ENCODE assay signal across 8 mouse cellular contexts in genomic region chr10:127694636-127695035, GRCm38 (mm10). TPM values are rescaled to one million over a fixed set of nuclear protein-coding genes. Genes with fewer than 3 reads are reported as not detected.
A peak's percentile ranks its signal among the peaks of the same experiment; 100 is the strongest.
DNase-seq lines count a peak whose midpoint lies in the region; ATAC-seq lines count a peak whose summit lies in the region.

No protein-coding gene starts in this region.

- no peaks in the 10 kb centered on the region for H3K4me1 ChIP-seq in hindbrain, embryonic 14.5 days (replicated peaks; ENCODE audit: control insufficient read depth, insufficient read depth, low read length)
- no peaks in the 10 kb centered on the region for H3K4me1 ChIP-seq in hindbrain, embryonic 12.5 days
- H3K4me1 ChIP-seq in intestine, embryonic 14.5 days (replicated peaks; ENCODE audit: control insufficient read depth, insufficient read depth, low read length), result no peaks in the 10 kb centered on the region

- no peak for ATAC-seq in hindbrain, embryonic 14.5 days (ENCODE audit: low FRiP score)
- ATAC-seq in hindbrain, embryonic 12.5 days (ENCODE audit: low FRiP score), result no peak
- 0 out of 2 replicates have a peak, but pooled peaks have one; percentile 40 for ATAC-seq in intestine, embryonic 14.5 days (replicated peaks; ENCODE audit: low FRiP score, low TSS enrichment, low read depth)

- H3K27ac ChIP-seq in hindbrain, embryonic 14.5 days, result no peak overlapping the region
- H3K27ac ChIP-seq in hindbrain, embryonic 12.5 days, result no peak overlapping the region
- no peak overlapping the region for H3K27ac ChIP-seq in intestine, embryonic 14.5 days (ENCODE audit: low read depth)

- H3K4me3 ChIP-seq in hindbrain, embryonic 14.5 days (replicated peaks; ENCODE audit: low read length), result no peak overlapping the region
- H3K4me3 ChIP-seq in hindbrain, embryonic 12.5 days, result no peak overlapping the region
- no peak overlapping the region for H3K4me3 ChIP-seq in intestine, embryonic 14.5 days (ENCODE audit: low read depth, low read length)

- no peak overlapping the region for H3K4me2 ChIP-seq in hindbrain, embryonic 14.5 days (replicated peaks)
- H3K4me2 ChIP-seq in hindbrain, embryonic 12.5 days (replicated peaks), result no peak overlapping the region
- H3K4me2 ChIP-seq in intestine, embryonic 14.5 days (ENCODE audit: low read length), result no peak overlapping the region

- no peak overlapping the region for H3K9ac ChIP-seq in hindbrain, embryonic 14.5 days
- H3K9ac ChIP-seq in hindbrain, embryonic 12.5 days, result no peak overlapping the region
- H3K9ac ChIP-seq in intestine, embryonic 14.5 days (ENCODE audit: low read length), result no peak overlapping the region

- no peaks in the 10 kb centered on the region for H3K9me3 ChIP-seq in hindbrain, embryonic 14.5 days (ENCODE audit: control insufficient read depth, low read length)
- H3K9me3 ChIP-seq in hindbrain, embryonic 12.5 days (replicated peaks), result no peaks in the 10 kb centered on the region
- H3K9me3 ChIP-seq in intestine, embryonic 14.5 days (ENCODE audit: control insufficient read depth, low read length), result no peaks in the 10 kb centered on the region

- DNase-seq in hindbrain, embryonic 14.5 days (ENCODE audit: low spot score), result peak; percentile 66
- DNase-seq in A20 (ENCODE audit: low read depth, low spot score), result peak; percentile 41
- peak; percentile 15 for DNase-seq in Muller cell, postnatal 12 days (ENCODE audit: inconsistent ontology term)
- DNase-seq in intestine, embryonic 14.5 days (ENCODE audit: low spot score), result no peak
- peak; percentile 54 for DNase-seq in splenic B cell, adult 2 months (ENCODE audit: low read depth, low spot score)
- DNase-seq in neural tube, embryonic 10.5 days (ENCODE audit: extremely low spot score, low spot score), result no peak
- DNase-seq in ovary, postnatal 14 days (ENCODE audit: low spot score), result no peak

- peaks cover 34% of the 10 kb centered on the region for H3K36me3 ChIP-seq in hindbrain, embryonic 14.5 days (replicated peaks; ENCODE audit: control insufficient read depth, insufficient read depth)
- peaks cover 46% of the 10 kb centered on the region for H3K36me3 ChIP-seq in hindbrain, embryonic 12.5 days
- H3K36me3 ChIP-seq in intestine, embryonic 14.5 days (ENCODE audit: control insufficient read depth, insufficient read depth, low read length), result peaks cover 64% of the 10 kb centered on the region
- H3K36me3 ChIP-seq in splenic B cell, adult 2 months (ENCODE audit: control insufficient read depth, insufficient read depth, low read length, poor library complexity, severe bottlenecking), result peaks cover 8% of the 10 kb centered on the region

- H3K27me3 ChIP-seq in hindbrain, embryonic 14.5 days (ENCODE audit: control insufficient read depth, insufficient read depth, low read length), result no peaks in the 10 kb centered on the region
- H3K27me3 ChIP-seq in hindbrain, embryonic 12.5 days, result no peaks in the 10 kb centered on the region
- no peaks in the 10 kb centered on the region for H3K27me3 ChIP-seq in intestine, embryonic 14.5 days (replicated peaks; ENCODE audit: control insufficient read depth, insufficient read depth, low read length)
- no peaks in the 10 kb centered on the region for H3K27me3 ChIP-seq in splenic B cell, adult 2 months (ENCODE audit: control insufficient read depth, insufficient read depth, low read length, poor library complexity, severe bottlenecking)

- WGBS in hindbrain, embryonic 14.5 days, result 72% methylated on average over 2 of the region's 2 CpGs
- WGBS in hindbrain, embryonic 12.5 days, result 68% methylated on average over 2 of the region's 2 CpGs
- WGBS in intestine, embryonic 14.5 days, result 57% methylated on average over 2 of the region's 2 CpGs

RNA-seq across cellular contexts. Expression of gene Myo1a, which starts 10.3 kb away (rescaled TPM):
- polyA plus RNA-seq in hindbrain, embryonic 14.5 days (2014; fragmentation: Nextera tagmentation; extraction: Ambion mirVana), result 0.37 and 0.76 TPM in 2 replicates
- polyA plus RNA-seq in hindbrain, embryonic 12.5 days (2016; fragmentation: Nextera tagmentation; extraction: Ambion mirVana), result 0.33 and 0.67 TPM in 2 replicates
- polyA plus RNA-seq in intestine, embryonic 14.5 days (2014; fragmentation: Nextera tagmentation; extraction: Ambion mirVana), result 11.5 and 15.3 TPM in 2 replicates

RNA-seq across cellular contexts. Expression of gene Nab2, which starts 26.3 kb away (rescaled TPM):
- polyA plus RNA-seq in hindbrain, embryonic 14.5 days (2014; fragmentation: Nextera tagmentation; extraction: Ambion mirVana), result 2.3 and 2.6 TPM in 2 replicates
- polyA plus RNA-seq in hindbrain, embryonic 12.5 days (2016; fragmentation: Nextera tagmentation; extraction: Ambion mirVana), result 6.8 and 8.9 TPM in 2 replicates
- 7.4 and 7.5 TPM in 2 replicates for polyA plus RNA-seq in intestine, embryonic 14.5 days (2014; fragmentation: Nextera tagmentation; extraction: Ambion mirVana)

RNA-seq across cellular contexts. Expression of gene Nemp1, which starts 27.9 kb away (rescaled TPM):
- 3.3 and 4.3 TPM in 2 replicates for polyA plus RNA-seq in hindbrain, embryonic 14.5 days (2014; fragmentation: Nextera tagmentation; extraction: Ambion mirVana)
- polyA plus RNA-seq in hindbrain, embryonic 12.5 days (2016; fragmentation: Nextera tagmentation; extraction: Ambion mirVana), result 7.8 and 8.9 TPM in 2 replicates
- polyA plus RNA-seq in intestine, embryonic 14.5 days (2014; fragmentation: Nextera tagmentation; extraction: Ambion mirVana), result 8.8 and 8.9 TPM in 2 replicates

RNA-seq across cellular contexts. Expression of gene Tac2, which starts 29.6 kb away (rescaled TPM):
- 0.41 and 0.44 TPM in 2 replicates for polyA plus RNA-seq in hindbrain, embryonic 14.5 days (2014; fragmentation: Nextera tagmentation; extraction: Ambion mirVana)
- not detected in 2 replicates for polyA plus RNA-seq in hindbrain, embryonic 12.5 days (2016; fragmentation: Nextera tagmentation; extraction: Ambion mirVana)
- polyA plus RNA-seq in intestine, embryonic 14.5 days (2014; fragmentation: Nextera tagmentation; extraction: Ambion mirVana), result 5.3 and 8.3 TPM in 2 replicates

RNA-seq across cellular contexts. Expression of gene Zbtb39, which starts 44.7 kb away (rescaled TPM):
- polyA plus RNA-seq in hindbrain, embryonic 14.5 days (2014; fragmentation: Nextera tagmentation; extraction: Ambion mirVana), result 4.3 and 4.7 TPM in 2 replicates
- polyA plus RNA-seq in hindbrain, embryonic 12.5 days (2016; fragmentation: Nextera tagmentation; extraction: Ambion mirVana), result 5.2 and 5.3 TPM in 2 replicates
- polyA plus RNA-seq in intestine, embryonic 14.5 days (2014; fragmentation: Nextera tagmentation; extraction: Ambion mirVana), result 3.9 and 4.1 TPM in 2 replicates

Comparison
In these comparisons a context has a peak if more than half of its experiments do, and no peak if none do; other contexts are left out.
1. DNase-seq: peak in hindbrain, embryonic 14.5 days (single experiment), A20 (single experiment), Muller cell, postnatal 12 days (single experiment) and splenic B cell, adult 2 months (single experiment); none in intestine, embryonic 14.5 days (single experiment), neural tube, embryonic 10.5 days (single experiment) and ovary, postnatal 14 days (single experiment).